Mouse (Mus musculus) cerebellum, adult 2 months (tissue): ENCODE measurements around the gene Klhl33.

Source experiments
- CTCF ChIP-seq: fragments of 200-500 bp; IDR thresholded peaks from 2 replicates; pipeline ENCODE4 v1.5.1; 2011; ENCODE audit warnings: low read depth, mild to moderate bottlenecking, control low read depth, low read length, moderate library complexity, borderline replicate concordance; ENCODE audit not compliant: insufficient read depth
- POLR2A ChIP-seq: fragments of 200-500 bp; IDR thresholded peaks from 2 replicates; pipeline ENCODE4 v1.6.1; 2011; ENCODE audit warnings: low read length, control low read depth, borderline replicate concordance; ENCODE audit not compliant: insufficient read depth

DNA sequence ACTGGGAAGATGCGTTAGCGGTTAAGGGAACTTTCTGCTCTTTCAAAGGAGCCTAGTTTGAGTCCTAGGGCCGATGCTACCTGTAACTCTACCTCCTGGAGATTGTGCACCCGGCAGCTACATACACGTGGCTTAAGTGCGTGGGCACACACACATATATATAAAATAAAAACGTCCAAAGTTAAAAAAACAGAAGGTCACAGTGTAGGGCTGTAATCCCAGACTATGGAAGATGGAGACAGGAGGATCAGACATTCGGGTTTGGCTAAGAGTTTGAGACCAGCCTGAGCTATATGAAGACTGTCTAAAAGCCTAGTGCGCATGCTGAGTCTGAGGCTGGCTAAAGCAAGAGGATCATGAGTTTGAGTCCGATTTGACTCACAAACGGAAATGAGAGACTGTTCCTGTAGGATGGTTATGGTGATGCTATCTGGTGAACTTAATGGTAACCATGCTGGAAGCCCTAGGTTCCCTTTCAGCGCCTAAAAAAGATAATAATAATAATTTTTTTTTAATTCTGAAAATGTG lies 34.2 kb upstream of the Klhl33 start:
- TF ChIP-seq POLR2A (no peak), CTCF (no peak)
